Mouse (Mus musculus): ENCODE results near the gene BC067074. TPM values are rescaled to one million over a fixed set of nuclear protein-coding genes. Genes with fewer than 3 reads are reported as not detected.

The BC067074 gene
- total and polyA plus RNA-seq, 2 experiments from 2014 or later, result 0.72 to 2.4 TPM

DNA sequence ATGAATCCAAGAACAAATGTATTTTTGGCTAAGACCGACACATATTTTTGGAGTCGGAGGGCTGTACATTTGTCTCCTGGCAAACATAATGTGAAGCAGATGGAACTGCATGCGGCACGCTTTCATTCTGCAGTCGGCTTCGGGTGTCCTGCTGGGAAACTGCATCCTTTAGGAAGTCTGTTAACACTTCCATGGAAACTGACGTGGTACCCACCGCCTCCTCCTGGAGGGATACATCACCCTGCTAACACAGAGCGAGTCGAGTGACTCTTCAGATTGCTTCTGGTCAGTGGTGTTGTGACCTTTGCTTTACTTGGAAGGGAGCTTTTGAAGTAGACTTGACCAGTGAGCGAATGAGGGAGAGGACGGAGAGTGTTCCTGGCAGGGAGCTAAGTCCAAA lies 117.0 kb downstream of the BC067074 start:
- Histone ChIP-seq H3K36me3 (ENCODE audit: insufficient read depth, low read length) (no peaks in the 10 kb centered on the region), H3K9me3 (ENCODE audit: low read length) (no peaks in the 10 kb centered on the region), H3K9ac (replicated peaks; ENCODE audit: low read length, poor library complexity, severe bottlenecking) (no peak overlapping the region), H3K4me2 (ENCODE audit: low read depth, low read length, poor library complexity, severe bottlenecking) (no peak overlapping the region), H3K4me3 (ENCODE audit: low read depth, low read length) (no peak overlapping the region), H3K27ac (ENCODE audit: low read depth, low read length) (no peak overlapping the region), H3K27me3 (ENCODE audit: insufficient read depth, low read length) (no peaks in the 10 kb centered on the region), H3K4me1 (ENCODE audit: insufficient read depth, low read length) (no peaks in the 10 kb centered on the region)
- WGBS, result 36% methylated on average over 12 of the region's 12 CpGs
- DNase-seq (ENCODE audit: low spot score) (peak; percentile 82), ATAC-seq (ENCODE audit: low FRiP score) (peak; percentile 34; the same call in 1 of the 2 replicates)
- no peak for TF ChIP-seq CTCF (IDR thresholded peaks at IDR 0.05)

DNA sequence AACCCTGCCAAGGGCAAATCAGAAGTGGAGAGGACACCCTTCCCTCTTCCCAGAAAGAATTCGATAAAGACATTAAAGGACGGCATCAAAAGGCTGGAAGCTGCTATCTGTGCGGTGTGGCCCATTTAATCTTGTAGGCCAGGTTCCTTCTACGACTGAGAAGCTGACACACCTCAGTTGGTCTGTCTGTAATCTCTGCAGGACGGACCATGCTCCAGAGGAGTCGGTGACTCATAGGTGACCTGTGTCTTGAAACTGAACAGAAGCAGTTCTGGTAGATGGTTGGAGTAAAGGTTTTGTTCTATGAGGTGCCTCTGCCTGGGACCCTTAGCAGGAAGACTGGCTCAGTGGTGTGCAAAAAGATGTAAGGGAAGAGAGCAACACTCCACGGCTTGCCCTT lies 122.6 kb downstream of the BC067074 start:
- no peak for DNase-seq (ENCODE audit: low spot score)
- H3K4me2 ChIP-seq (ENCODE audit: low read depth, low read length, poor library complexity, severe bottlenecking), result no peak overlapping the region
- WGBS, result 86% methylated on average over 7 of the region's 7 CpGs
- no peak for ATAC-seq (ENCODE audit: low FRiP score)
- H3K27me3 ChIP-seq (ENCODE audit: insufficient read depth, low read length), result no peaks in the 10 kb centered on the region
- H3K27ac ChIP-seq (ENCODE audit: low read depth, low read length), result no peak overlapping the region
- H3K4me1 ChIP-seq (ENCODE audit: insufficient read depth, low read length), result no peaks in the 10 kb centered on the region
- H3K9me3 ChIP-seq (ENCODE audit: low read length), result no peaks in the 10 kb centered on the region
- no peaks in the 10 kb centered on the region for H3K36me3 ChIP-seq (ENCODE audit: insufficient read depth, low read length)
- TF ChIP-seq CTCF (IDR thresholded peaks at IDR 0.05), result no peak
- H3K9ac ChIP-seq (replicated peaks; ENCODE audit: low read length, poor library complexity, severe bottlenecking), result no peak overlapping the region
- H3K4me3 ChIP-seq (ENCODE audit: low read depth, low read length), result no peak overlapping the region

DNA sequence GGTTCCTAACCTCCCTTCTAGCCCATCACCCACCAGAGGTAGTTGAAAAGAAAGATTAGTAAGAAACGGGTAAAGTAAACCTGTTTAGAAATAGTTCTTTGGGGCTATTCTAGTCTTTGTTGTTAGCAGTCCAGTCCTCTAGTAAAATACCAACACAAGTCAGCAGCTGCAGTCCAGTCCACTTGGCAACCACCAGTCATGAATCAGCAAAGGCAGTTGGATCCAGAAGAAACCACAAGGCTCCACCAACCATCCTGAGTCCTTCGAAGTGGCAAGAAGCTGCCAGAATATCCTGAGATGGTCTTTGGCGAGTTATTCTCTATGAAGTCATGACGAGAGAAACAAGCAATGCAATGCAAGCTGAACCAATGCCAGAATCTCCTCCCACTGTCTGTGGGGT lies 124.0 kb downstream of the BC067074 start:
- Histone ChIP-seq H3K9me3 (ENCODE audit: low read length) (no peaks in the 10 kb centered on the region), H3K4me2 (ENCODE audit: low read depth, low read length, poor library complexity, severe bottlenecking) (no peak overlapping the region), H3K9ac (replicated peaks; ENCODE audit: low read length, poor library complexity, severe bottlenecking) (no peak overlapping the region), H3K4me3 (ENCODE audit: low read depth, low read length) (no peak overlapping the region), H3K4me1 (ENCODE audit: insufficient read depth, low read length) (no peaks in the 10 kb centered on the region), H3K36me3 (ENCODE audit: insufficient read depth, low read length) (no peaks in the 10 kb centered on the region), H3K27ac (ENCODE audit: low read depth, low read length) (no peak overlapping the region), H3K27me3 (ENCODE audit: insufficient read depth, low read length) (no peaks in the 10 kb centered on the region)
- DNase-seq (ENCODE audit: low spot score) (no peak), ATAC-seq (ENCODE audit: low FRiP score) (no peak)
- TF ChIP-seq CTCF (IDR thresholded peaks at IDR 0.05), result no peak
- WGBS, result 89% methylated on average over 4 of the region's 4 CpGs

DNA sequence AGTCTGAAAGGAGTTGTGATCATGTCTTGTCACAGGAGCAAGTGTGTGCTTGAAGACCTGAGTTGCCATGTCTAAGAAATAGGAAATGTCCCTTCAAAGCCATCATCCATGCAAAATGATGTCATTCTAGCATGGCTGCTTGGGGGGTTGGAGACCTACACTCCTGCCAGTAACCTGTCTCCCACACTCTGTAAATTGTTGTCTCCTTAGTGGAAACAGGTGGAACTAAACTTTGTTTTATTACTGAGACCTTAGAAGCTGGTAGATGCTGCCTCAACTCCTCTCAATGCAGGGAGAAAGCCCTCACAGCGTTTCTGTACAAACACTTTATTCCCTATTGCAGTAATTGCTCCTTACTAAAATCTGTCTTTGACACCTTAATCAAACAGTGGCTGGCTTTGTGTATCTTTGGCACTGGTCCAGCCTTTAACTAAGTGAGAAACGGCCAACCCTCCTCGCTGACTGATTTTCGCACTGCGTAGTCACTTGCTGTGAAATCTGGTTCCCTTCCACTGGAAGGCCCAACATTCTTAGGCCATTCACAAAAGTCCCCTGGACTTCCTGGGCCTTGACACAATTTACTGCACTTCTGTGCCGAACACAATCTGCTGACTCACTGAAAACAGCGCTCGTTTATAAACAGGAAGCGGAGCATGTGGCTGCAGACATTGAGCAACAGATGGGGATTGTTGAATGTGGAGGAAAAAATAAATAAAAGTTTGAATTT lies 125.0 kb downstream of the BC067074 start:
- Histone ChIP-seq H3K27ac (ENCODE audit: low read depth, low read length) (no peak overlapping the region), H3K4me3 (ENCODE audit: low read depth, low read length) (no peak overlapping the region), H3K36me3 (ENCODE audit: insufficient read depth, low read length) (no peaks in the 10 kb centered on the region), H3K9me3 (ENCODE audit: low read length) (no peaks in the 10 kb centered on the region), H3K9ac (replicated peaks; ENCODE audit: low read length, poor library complexity, severe bottlenecking) (no peak overlapping the region), H3K4me1 (ENCODE audit: insufficient read depth, low read length) (no peaks in the 10 kb centered on the region), H3K4me2 (ENCODE audit: low read depth, low read length, poor library complexity, severe bottlenecking) (no peak overlapping the region), H3K27me3 (ENCODE audit: insufficient read depth, low read length) (no peaks in the 10 kb centered on the region)
- no peak for TF ChIP-seq CTCF (IDR thresholded peaks at IDR 0.05)
- peak; percentile 65 for DNase-seq (ENCODE audit: low spot score)
- no peak for ATAC-seq (ENCODE audit: low FRiP score)
- WGBS, result 44% methylated on average over 9 of the region's 9 CpGs

DNA sequence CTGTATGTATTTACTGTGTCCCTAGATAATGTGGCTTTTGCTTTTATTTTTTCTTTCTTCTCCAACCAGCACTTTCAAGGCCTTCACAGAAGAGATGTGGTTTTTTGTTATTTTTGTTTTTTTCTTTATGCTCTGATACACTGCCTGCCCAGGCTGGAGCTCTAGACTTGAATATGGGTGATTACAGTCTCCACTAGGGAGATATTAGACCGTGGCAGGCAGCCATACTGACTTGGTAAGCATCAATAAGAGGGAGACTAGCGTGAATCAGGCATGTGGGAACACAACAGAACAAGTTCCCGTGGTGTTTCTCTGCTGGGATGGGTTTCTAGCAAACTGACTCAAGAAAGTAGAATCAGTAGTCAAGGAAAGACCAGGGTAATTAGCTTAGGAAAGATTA lies 125.7 kb downstream of the BC067074 start:
- no peak overlapping the region for H3K27ac ChIP-seq (ENCODE audit: low read depth, low read length)
- no peak overlapping the region for H3K4me2 ChIP-seq (ENCODE audit: low read depth, low read length, poor library complexity, severe bottlenecking)
- ATAC-seq (ENCODE audit: low FRiP score), result no peak
- TF ChIP-seq CTCF (IDR thresholded peaks at IDR 0.05), result no peak
- no peaks in the 10 kb centered on the region for H3K4me1 ChIP-seq (ENCODE audit: insufficient read depth, low read length)
- H3K9me3 ChIP-seq (ENCODE audit: low read length), result no peaks in the 10 kb centered on the region
- H3K36me3 ChIP-seq (ENCODE audit: insufficient read depth, low read length), result no peaks in the 10 kb centered on the region
- no peaks in the 10 kb centered on the region for H3K27me3 ChIP-seq (ENCODE audit: insufficient read depth, low read length)
- H3K4me3 ChIP-seq (ENCODE audit: low read depth, low read length), result no peak overlapping the region
- peak; percentile 8 for DNase-seq (ENCODE audit: low spot score)
- H3K9ac ChIP-seq (replicated peaks; ENCODE audit: low read length, poor library complexity, severe bottlenecking), result no peak overlapping the region
- 70% methylated on average over 3 of the region's 3 CpGs for WGBS

DNA sequence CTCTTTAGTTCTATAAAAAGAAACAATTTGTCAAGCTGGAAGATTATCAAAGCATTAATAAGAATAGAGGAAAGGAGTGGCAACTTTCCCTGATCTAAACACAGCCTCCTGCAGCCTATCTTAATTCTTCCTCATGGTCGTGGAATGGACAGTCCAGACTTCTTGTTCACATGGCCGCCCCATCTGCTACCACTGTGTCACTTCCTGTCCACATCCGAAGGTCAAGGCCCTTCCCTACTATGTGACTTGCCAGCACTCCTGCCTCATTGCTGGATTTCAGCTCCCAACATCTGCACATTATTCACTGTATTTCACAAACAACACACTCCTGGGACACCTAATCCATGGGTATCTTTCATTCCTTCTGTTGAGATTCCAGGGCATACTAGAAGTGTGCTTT lies 128.5 kb downstream of the BC067074 start:
- no peak overlapping the region for H3K27ac ChIP-seq (ENCODE audit: low read depth, low read length)
- no peaks in the 10 kb centered on the region for H3K36me3 ChIP-seq (ENCODE audit: insufficient read depth, low read length)
- no peak for TF ChIP-seq CTCF (IDR thresholded peaks at IDR 0.05)
- H3K9ac ChIP-seq (replicated peaks; ENCODE audit: low read length, poor library complexity, severe bottlenecking), result no peak overlapping the region
- no peak for ATAC-seq (ENCODE audit: low FRiP score)
- H3K4me1 ChIP-seq (ENCODE audit: insufficient read depth, low read length), result no peaks in the 10 kb centered on the region
- H3K4me3 ChIP-seq (ENCODE audit: low read depth, low read length), result no peak overlapping the region
- no peak for DNase-seq (ENCODE audit: low spot score)
- 76% methylated on average over 3 of the region's 3 CpGs for WGBS
- no peaks in the 10 kb centered on the region for H3K27me3 ChIP-seq (ENCODE audit: insufficient read depth, low read length)
- H3K4me2 ChIP-seq (ENCODE audit: low read depth, low read length, poor library complexity, severe bottlenecking), result no peak overlapping the region
- no peaks in the 10 kb centered on the region for H3K9me3 ChIP-seq (ENCODE audit: low read length)
